Mouse (Mus musculus): ENCODE measurements around the gene Pphln1. TPM values are rescaled to one million over a fixed set of nuclear protein-coding genes. Genes with fewer than 3 reads are reported as not detected.

Gene Pphln1
- polyA plus RNA-seq, 1 experiment from 2014 or later, result 50.2 TPM

- Histone ChIP-seq H3K4me2 (replicated peaks; ENCODE audit: low read depth, low read length) (no peak overlapping the region), H3K9ac (replicated peaks; ENCODE audit: low read depth, low read length) (no peak overlapping the region), H3K4me1 (ENCODE audit: control insufficient read depth, insufficient read depth, low read length) (no peaks in the 10 kb centered on the region), H3K36me3 (ENCODE audit: control insufficient read depth, insufficient read depth, low read length) (no peaks in the 10 kb centered on the region; the same call in 1 of the 2 replicates), H3K9me3 (ENCODE audit: control insufficient read depth, low read depth, low read length) (no peaks in the 10 kb centered on the region), H3K27ac (ENCODE audit: low read length) (no peak overlapping the region; the same call in 1 of the 2 replicates), H3K4me3 (ENCODE audit: low read depth, low read length) (no peak overlapping the region), H3K27me3 (ENCODE audit: control insufficient read depth, insufficient read depth, low read length) (no peaks in the 10 kb centered on the region)
- 47% methylated on average over 8 of the region's 8 CpGs for WGBS
- no peak for ATAC-seq (ENCODE audit: insufficient number of reproducible peaks, insufficient read depth, low FRiP score, low read depth)
These were observed 77.5 kb downstream of the Pphln1 start for GRCm38 (mm10) chr15:93475688-93476087.

- Histone ChIP-seq H3K36me3 (ENCODE audit: control insufficient read depth, insufficient read depth, low read length) (no peaks in the 10 kb centered on the region), H3K9ac (replicated peaks; ENCODE audit: low read depth, low read length) (no peak overlapping the region), H3K4me3 (ENCODE audit: low read depth, low read length) (no peak overlapping the region), H3K27me3 (ENCODE audit: control insufficient read depth, insufficient read depth, low read length) (no peaks in the 10 kb centered on the region), H3K4me1 (ENCODE audit: control insufficient read depth, insufficient read depth, low read length) (no peaks in the 10 kb centered on the region), H3K27ac (ENCODE audit: low read length) (no peak overlapping the region), H3K9me3 (ENCODE audit: control insufficient read depth, low read depth, low read length) (no peaks in the 10 kb centered on the region), H3K4me2 (replicated peaks; ENCODE audit: low read depth, low read length) (no peak overlapping the region)
- WGBS, result 66% methylated on average over 4 of the region's 4 CpGs
- ATAC-seq (ENCODE audit: insufficient number of reproducible peaks, insufficient read depth, low FRiP score, low read depth), result no peak
These were observed 79.6 kb downstream of the Pphln1 start for GRCm38 (mm10) chr15:93477729-93478128.

GRCm38 (mm10) chr15:93478676-93479075, 80.5 kb downstream of the Pphln1 start:
- H3K4me3 ChIP-seq (ENCODE audit: low read depth, low read length), result no peak overlapping the region
- H3K9me3 ChIP-seq (ENCODE audit: control insufficient read depth, low read depth, low read length), result no peaks in the 10 kb centered on the region
- H3K36me3 ChIP-seq (ENCODE audit: control insufficient read depth, insufficient read depth, low read length), result no peaks in the 10 kb centered on the region
- H3K9ac ChIP-seq (replicated peaks; ENCODE audit: low read depth, low read length), result no peak overlapping the region
- no peak for ATAC-seq (ENCODE audit: insufficient number of reproducible peaks, insufficient read depth, low FRiP score, low read depth)
- no peaks in the 10 kb centered on the region for H3K4me1 ChIP-seq (ENCODE audit: control insufficient read depth, insufficient read depth, low read length)
- H3K27me3 ChIP-seq (ENCODE audit: control insufficient read depth, insufficient read depth, low read length), result no peaks in the 10 kb centered on the region
- WGBS, result 82% methylated on average over 3 of the region's 3 CpGs
- no peak overlapping the region for H3K4me2 ChIP-seq (replicated peaks; ENCODE audit: low read depth, low read length)
- H3K27ac ChIP-seq (ENCODE audit: low read length), result no peak overlapping the region

- Histone ChIP-seq H3K4me1 (ENCODE audit: control insufficient read depth, insufficient read depth, low read length) (no peaks in the 10 kb centered on the region), H3K4me3 (ENCODE audit: low read depth, low read length) (no peak overlapping the region), H3K9me3 (ENCODE audit: control insufficient read depth, low read depth, low read length) (no peaks in the 10 kb centered on the region), H3K27ac (ENCODE audit: low read length) (no peak overlapping the region), H3K27me3 (ENCODE audit: control insufficient read depth, insufficient read depth, low read length) (no peaks in the 10 kb centered on the region), H3K9ac (replicated peaks; ENCODE audit: low read depth, low read length) (no peak overlapping the region), H3K4me2 (replicated peaks; ENCODE audit: low read depth, low read length) (no peak overlapping the region), H3K36me3 (ENCODE audit: control insufficient read depth, insufficient read depth, low read length) (no peaks in the 10 kb centered on the region)
- no peak for ATAC-seq (ENCODE audit: insufficient number of reproducible peaks, insufficient read depth, low FRiP score, low read depth)
- 75% methylated on average over 4 of the region's 4 CpGs for WGBS
These were observed 81.3 kb downstream of the Pphln1 start for GRCm38 (mm10) chr15:93479445-93479844.

GRCm38 (mm10) chr15:93481112-93481511, 83.0 kb downstream of the Pphln1 start:
- Histone ChIP-seq H3K27ac (ENCODE audit: low read length) (no peak overlapping the region), H3K27me3 (ENCODE audit: control insufficient read depth, insufficient read depth, low read length) (no peaks in the 10 kb centered on the region), H3K4me2 (replicated peaks; ENCODE audit: low read depth, low read length) (no peak overlapping the region), H3K36me3 (ENCODE audit: control insufficient read depth, insufficient read depth, low read length) (no peaks in the 10 kb centered on the region), H3K4me3 (ENCODE audit: low read depth, low read length) (no peak overlapping the region), H3K9ac (replicated peaks; ENCODE audit: low read depth, low read length) (no peak overlapping the region), H3K4me1 (ENCODE audit: control insufficient read depth, insufficient read depth, low read length) (no peaks in the 10 kb centered on the region), H3K9me3 (ENCODE audit: control insufficient read depth, low read depth, low read length) (no peaks in the 10 kb centered on the region)
- ATAC-seq (ENCODE audit: insufficient number of reproducible peaks, insufficient read depth, low FRiP score, low read depth), result no peak
- WGBS, result 83% methylated on average over 10 of the region's 10 CpGs

- H3K36me3 ChIP-seq (ENCODE audit: control insufficient read depth, insufficient read depth, low read length), result no peaks in the 10 kb centered on the region
- ATAC-seq (ENCODE audit: insufficient number of reproducible peaks, insufficient read depth, low FRiP score, low read depth), result no peak
- H3K4me3 ChIP-seq (ENCODE audit: low read depth, low read length), result no peak overlapping the region
- no peaks in the 10 kb centered on the region for H3K4me1 ChIP-seq (ENCODE audit: control insufficient read depth, insufficient read depth, low read length)
- 52% methylated on average over 7 of the region's 7 CpGs for WGBS
- no peak overlapping the region for H3K27ac ChIP-seq (ENCODE audit: low read length)
- no peaks in the 10 kb centered on the region for H3K27me3 ChIP-seq (ENCODE audit: control insufficient read depth, insufficient read depth, low read length)
- H3K4me2 ChIP-seq (replicated peaks; ENCODE audit: low read depth, low read length), result no peak overlapping the region
- H3K9me3 ChIP-seq (ENCODE audit: control insufficient read depth, low read depth, low read length), result no peaks in the 10 kb centered on the region
- H3K9ac ChIP-seq (replicated peaks; ENCODE audit: low read depth, low read length), result no peak overlapping the region
These were observed 86.1 kb downstream of the Pphln1 start for GRCm38 (mm10) chr15:93484261-93484710.

- H3K4me3 ChIP-seq (ENCODE audit: low read depth, low read length), result no peak overlapping the region
- H3K27ac ChIP-seq (ENCODE audit: low read length), result no peak overlapping the region
- H3K9ac ChIP-seq (replicated peaks; ENCODE audit: low read depth, low read length), result no peak overlapping the region
- H3K36me3 ChIP-seq (ENCODE audit: control insufficient read depth, insufficient read depth, low read length), result no peaks in the 10 kb centered on the region
- no peaks in the 10 kb centered on the region for H3K27me3 ChIP-seq (ENCODE audit: control insufficient read depth, insufficient read depth, low read length)
- WGBS, result 58% methylated on average over 3 of the region's 3 CpGs
- no peaks in the 10 kb centered on the region for H3K9me3 ChIP-seq (ENCODE audit: control insufficient read depth, low read depth, low read length)
- ATAC-seq (ENCODE audit: insufficient number of reproducible peaks, insufficient read depth, low FRiP score, low read depth), result no peak
- no peak overlapping the region for H3K4me2 ChIP-seq (replicated peaks; ENCODE audit: low read depth, low read length)
- H3K4me1 ChIP-seq (ENCODE audit: control insufficient read depth, insufficient read depth, low read length), result no peaks in the 10 kb centered on the region
These were observed 87.1 kb downstream of the Pphln1 start for GRCm38 (mm10) chr15:93485252-93485651.

- Histone ChIP-seq H3K4me2 (replicated peaks; ENCODE audit: low read depth, low read length) (no peak overlapping the region), H3K9me3 (ENCODE audit: control insufficient read depth, low read depth, low read length) (no peaks in the 10 kb centered on the region), H3K4me3 (ENCODE audit: low read depth, low read length) (no peak overlapping the region), H3K27me3 (ENCODE audit: control insufficient read depth, insufficient read depth, low read length) (no peaks in the 10 kb centered on the region), H3K36me3 (ENCODE audit: control insufficient read depth, insufficient read depth, low read length) (no peaks in the 10 kb centered on the region), H3K4me1 (ENCODE audit: control insufficient read depth, insufficient read depth, low read length) (no peaks in the 10 kb centered on the region), H3K9ac (replicated peaks; ENCODE audit: low read depth, low read length) (no peak overlapping the region), H3K27ac (ENCODE audit: low read length) (no peak overlapping the region)
- 66% methylated on average over 7 of the region's 7 CpGs for WGBS
- ATAC-seq (ENCODE audit: insufficient number of reproducible peaks, insufficient read depth, low FRiP score, low read depth), result no peak
These were observed 87.9 kb downstream of the Pphln1 start for GRCm38 (mm10) chr15:93486066-93486465.

- Histone ChIP-seq H3K9me3 (ENCODE audit: control insufficient read depth, low read depth, low read length) (no peaks in the 10 kb centered on the region), H3K27ac (ENCODE audit: low read length) (no peak overlapping the region), H3K27me3 (ENCODE audit: control insufficient read depth, insufficient read depth, low read length) (no peaks in the 10 kb centered on the region), H3K9ac (replicated peaks; ENCODE audit: low read depth, low read length) (no peak overlapping the region), H3K4me1 (ENCODE audit: control insufficient read depth, insufficient read depth, low read length) (no peaks in the 10 kb centered on the region), H3K4me3 (ENCODE audit: low read depth, low read length) (no peak overlapping the region), H3K4me2 (replicated peaks; ENCODE audit: low read depth, low read length) (no peak overlapping the region), H3K36me3 (ENCODE audit: control insufficient read depth, insufficient read depth, low read length) (no peaks in the 10 kb centered on the region)
- ATAC-seq (ENCODE audit: insufficient number of reproducible peaks, insufficient read depth, low FRiP score, low read depth), result no peak
- 86% methylated on average over 4 of the region's 4 CpGs for WGBS
These were observed 91.4 kb downstream of the Pphln1 start for GRCm38 (mm10) chr15:93489597-93489996.
